Mouse (Mus musculus) gastrocnemius, postnatal 25 days (tissue): ENCODE data around the gene Bud13. TPM values are rescaled to one million over a fixed set of nuclear protein-coding genes. Genes with fewer than 3 reads are reported as not detected.
"Not testable (repeated sequence)": the region's sequence is repeated elsewhere in the genome, so short reads cannot be mapped to it uniquely, and the experiment has no call there.

Source experiments
- DNase-seq: peaks from one replicate; pipeline ENCODE4 v3.0.0; 2022
- total RNA-seq, 2 experiments: library from RNA; stranded (reverse); gene quantifications; 1 replicate in 1 of 2; 2 replicates in 1 of 2; pipeline ENCODE4 v1.2.3; 2021

Bud13 gene
- total RNA-seq, 2 experiments from 2014 or later, result 5.6 to 8.4 TPM

DNA sequence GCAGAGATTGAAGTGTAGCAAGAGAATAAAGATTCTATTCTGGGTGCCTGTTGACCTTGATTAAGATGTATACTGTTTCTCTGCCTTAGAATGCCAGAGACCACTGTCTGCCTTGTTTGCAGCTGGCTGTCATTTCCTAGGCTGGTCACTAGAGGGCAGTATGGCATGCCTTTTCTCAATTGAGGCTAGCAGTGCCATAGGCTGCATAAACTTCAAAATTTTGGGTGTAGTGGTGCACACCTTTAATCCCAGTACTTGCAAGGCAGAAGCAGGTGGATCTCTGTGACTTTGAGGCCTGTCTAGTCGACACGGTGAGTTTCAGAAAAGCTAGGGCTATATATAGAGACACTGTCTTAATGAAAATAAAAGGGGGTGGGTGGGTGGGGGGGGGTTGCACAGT is 19.3 kb downstream of the Bud13 start:
- no peak for DNase-seq

DNA sequence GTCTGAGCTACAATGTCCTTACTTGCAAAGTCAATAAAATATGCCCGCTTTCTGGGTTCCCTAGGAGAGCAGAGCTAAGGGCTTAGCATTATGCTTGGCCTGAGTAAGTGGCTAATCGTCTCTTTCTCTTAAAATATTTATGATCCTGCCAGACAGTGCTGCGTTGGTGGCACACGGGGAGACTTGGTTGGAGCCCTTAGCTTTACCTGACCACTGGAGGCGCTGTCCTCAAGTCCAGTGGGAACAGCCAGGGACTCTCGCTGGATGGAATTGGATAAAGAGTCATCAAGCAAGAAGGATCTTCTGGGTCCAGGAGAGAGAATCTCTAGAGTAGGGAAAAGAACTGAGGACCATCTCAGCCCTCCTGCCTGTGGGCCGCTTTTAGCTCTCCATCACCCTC is 26.3 kb downstream of the Bud13 start:
- DNase-seq, result no peak

DNA sequence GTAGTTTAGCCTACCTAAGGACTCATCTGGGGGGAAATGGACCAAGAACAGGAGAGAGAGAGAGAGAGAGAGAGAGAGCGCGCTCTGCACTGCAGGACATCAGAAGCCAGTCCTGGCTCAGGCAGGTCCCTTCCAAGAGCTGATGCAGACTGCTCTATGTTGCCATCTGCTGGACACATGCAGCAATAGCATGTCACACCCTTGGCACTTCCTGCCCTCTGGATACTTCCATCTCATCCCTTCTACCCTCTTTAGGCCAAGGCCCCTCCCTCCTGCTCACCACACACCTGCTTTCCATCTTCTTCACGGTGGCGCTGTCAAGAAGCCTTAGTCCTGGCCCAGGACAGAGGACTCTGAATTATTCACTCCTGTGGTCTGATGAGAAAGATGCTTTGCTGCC is 31.7 kb downstream of the Bud13 start:
- no peak for DNase-seq

DNA sequence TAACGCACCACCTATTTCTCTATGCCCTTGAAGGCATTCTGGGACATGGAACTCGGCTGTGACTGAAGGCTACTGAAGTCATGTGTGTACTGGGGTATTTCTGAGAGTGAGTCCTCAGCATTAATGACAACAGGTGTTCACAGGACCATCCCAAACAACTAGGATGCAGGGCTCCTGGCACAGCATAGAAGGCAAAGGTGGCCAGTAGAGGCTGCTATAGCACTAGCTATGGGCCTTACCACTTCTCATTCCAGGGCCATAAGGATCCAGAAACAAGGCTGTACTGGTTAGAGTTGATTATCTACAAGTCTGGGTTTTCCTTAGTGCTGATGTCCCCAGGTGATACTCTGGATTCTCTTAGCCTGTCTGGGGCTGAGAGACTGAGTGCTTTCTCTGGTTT is 32.1 kb downstream of the Bud13 start:
- no peak for DNase-seq

DNA sequence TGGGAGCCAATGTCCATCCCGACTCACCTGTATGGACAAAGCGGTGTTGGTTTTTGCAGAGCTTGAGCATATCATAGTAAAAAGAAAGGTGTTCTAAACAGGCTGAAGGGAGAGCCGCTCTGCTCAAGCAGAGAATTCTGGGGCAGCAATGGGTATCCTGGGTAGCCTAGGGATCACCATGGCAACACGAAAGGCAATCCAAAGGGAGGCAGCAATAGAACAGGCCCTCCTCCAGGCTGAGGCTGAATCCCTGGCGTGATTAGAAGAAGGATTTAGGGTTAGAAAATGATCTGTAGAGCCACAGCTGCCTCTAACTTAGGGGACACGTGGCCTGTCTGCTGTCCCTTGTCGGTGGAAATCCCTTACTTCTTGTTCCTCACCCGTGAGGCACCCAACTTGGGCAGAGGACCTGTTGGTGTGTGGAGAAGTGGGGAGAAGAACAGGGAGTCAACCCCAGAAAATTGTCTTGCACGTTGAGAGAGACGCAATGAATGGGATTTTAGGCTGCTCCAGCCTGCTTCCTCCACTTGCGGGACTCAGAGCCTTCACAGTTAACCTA is 33.1 kb downstream of the Bud13 start:
- no peak for DNase-seq

DNA sequence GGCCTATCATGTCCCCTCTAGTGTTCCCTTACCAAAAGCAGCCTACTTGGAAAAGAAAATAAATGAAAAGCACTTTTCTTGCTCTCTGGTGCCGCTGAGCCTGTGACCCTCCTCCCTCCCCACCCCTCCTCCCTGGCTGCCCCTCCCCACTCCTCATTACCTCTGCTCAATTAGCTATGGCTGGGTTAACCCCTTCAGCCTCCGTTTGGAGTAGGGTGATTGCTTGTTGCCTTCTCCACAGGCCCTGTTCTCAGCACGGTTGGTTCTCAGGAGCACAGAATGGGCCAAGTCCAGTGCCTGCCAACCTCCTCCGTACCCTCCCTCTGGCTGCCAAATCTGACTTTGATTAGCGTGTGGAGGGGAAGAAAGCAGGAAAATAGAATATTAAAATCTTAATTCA is 33.6 kb downstream of the Bud13 start:
- no peak for DNase-seq

DNA sequence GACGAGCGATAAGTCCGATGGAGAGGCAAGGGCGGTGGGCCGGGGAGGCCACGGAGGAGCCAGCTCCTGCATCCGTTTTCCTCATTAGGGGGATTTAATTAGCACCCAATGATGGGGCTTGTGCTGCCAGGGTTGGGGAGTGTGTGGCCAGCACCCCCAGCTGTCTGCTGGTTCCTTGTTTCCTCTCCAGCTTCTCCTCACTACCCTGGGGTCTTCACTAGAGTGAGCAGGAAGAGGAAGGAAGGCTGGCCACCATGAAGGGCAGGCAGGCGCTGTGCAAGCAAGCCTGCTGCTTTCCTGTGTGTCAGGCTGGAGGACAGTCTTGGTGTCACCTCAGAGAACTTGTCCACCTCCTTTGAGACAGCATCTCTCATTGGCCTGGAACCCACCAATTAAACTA is 34.1 kb downstream of the Bud13 start:
- no peak for DNase-seq

DNA sequence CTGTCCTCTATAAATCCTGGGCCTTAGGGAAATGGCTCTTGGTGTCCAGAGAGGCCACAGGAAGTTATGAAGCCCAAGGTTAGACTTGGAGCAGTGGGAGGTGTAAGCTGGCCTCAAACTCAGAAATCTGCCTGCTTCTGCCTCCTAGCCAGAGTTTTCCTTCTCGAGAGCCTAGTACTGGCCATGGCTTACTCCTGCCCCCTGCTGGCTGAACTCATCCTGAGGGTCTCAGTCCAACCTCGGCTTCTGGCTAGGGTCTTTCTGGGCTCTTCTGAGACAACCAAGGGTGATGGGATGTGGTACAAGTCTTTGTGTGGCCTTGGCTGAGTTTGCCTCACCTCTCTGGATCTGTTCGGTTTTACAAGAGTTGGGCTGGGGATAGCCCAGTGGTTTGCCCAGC is 35.1 kb downstream of the Bud13 start:
- DNase-seq, result no peak

DNA sequence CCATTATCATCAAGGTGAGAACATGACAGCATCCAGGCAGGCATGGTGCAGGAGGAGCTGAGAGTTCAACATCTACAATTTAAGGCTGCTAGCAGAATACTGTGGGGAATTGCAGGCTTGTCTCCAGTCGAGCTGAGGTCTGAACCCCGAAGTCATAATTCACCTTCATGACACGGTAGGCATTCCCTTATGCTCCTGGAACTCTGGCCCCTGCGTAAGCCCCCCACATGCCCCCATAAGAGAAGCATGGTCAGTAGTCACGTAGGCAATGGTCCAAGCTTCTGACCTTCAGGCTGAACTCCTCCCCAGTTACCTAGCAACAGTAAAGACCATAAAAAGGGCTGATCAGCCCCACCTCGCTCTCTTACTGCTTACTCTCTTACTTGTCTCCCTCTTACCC is 37.1 kb downstream of the Bud13 start, which contains the start of gene 4931429L15Rik:
Gene 4931429L15Rik, minus strand, starts transcription at position 101 of the 400 bp plus-strand sequence.
- DNase-seq, result not testable (repeated sequence)

DNA sequence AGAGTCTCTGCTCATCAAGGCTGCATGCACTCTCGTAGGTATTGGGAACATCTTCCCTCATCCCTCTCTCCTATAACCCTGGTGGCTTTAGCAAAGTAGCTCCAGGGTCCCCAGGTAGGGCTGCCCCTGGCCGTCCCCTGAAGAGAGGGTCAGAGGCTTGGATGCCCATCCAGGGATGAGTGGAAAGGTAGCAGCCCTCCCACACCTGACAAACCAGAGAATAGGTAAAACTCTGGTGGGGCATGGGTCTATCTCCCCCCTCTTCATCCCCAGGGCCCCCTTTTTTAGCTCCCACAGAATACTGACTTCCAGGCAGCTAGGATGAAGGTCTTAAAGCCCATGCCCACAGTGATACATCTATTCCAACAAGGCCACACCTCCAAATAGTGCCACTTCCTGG is 37.7 kb downstream of the Bud13 start:
- no peak for DNase-seq

DNA sequence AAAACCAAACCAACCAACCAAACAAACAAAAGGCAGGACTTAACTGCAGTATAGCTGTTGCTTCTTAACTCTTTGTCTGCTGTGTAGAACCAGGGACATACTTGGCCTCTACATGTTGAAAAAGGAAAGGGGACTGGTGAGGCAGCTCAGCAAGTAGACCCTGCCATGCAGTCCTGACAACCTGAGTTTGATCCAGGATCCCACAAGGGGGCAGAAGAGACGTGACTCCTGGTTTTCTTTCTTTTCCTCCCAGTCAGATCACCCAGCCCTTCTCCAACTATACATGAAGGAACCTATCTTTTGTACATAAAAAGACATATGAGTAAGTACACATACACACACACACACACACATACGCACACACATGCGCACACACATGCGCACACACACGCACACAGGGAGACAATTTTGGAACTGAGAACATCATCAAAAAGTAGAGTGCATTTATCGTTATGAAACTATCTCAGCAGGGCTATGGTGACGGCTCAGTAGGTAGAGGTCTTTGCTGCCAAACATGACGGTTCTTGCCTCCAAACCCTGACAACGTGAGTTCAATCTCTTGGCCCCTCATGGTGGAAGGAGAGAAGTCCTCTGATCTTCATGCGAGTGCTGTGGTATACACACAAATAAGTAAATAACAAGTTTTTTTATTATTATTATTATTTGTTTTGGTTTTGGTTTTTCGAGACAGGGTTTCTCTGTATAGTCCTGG is 44.0 kb downstream of the Bud13 start:
- no peak for DNase-seq

DNA sequence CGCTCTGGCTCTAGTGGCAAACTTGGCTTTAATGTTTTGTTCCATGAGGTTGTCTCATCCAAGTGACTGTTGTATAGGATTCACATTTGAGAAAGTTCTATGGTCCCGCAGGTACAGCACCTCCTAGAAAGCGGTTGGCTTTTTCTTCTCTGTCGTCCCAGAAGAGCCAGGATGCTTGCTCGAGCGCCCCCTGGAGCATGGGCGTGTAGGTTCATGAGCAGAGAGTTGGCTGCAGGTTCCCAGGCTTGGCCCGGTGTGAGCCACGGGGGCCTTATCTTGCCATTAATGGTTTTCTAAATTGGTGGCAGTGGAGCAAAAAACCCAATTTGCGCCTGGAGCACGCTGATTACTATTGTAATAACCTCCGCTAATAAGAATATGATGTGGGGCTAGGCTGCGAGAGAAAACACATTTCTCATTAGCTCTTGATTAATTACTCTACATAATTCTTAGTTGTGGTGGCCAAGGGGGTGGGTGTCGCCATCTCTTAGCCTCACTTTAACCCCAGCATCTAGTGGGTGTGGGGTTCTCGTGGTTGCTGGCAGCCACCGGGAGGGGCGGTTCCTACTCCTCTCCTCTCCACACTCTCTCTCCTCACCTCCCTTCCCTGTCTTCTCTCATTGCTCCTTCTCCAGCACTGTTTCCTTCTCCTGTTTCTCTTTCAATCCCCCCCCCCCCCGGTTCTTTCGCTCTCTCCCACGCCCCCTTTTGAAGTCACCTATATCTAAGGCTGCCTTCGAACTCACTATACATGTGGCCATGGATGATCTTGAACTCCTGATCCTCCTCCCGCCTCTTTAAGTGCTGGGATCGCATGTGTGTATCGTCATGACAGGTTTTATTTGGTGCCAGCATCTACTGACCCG is 45.1 kb downstream of the Bud13 start:
- DNase-seq, result no peak

DNA sequence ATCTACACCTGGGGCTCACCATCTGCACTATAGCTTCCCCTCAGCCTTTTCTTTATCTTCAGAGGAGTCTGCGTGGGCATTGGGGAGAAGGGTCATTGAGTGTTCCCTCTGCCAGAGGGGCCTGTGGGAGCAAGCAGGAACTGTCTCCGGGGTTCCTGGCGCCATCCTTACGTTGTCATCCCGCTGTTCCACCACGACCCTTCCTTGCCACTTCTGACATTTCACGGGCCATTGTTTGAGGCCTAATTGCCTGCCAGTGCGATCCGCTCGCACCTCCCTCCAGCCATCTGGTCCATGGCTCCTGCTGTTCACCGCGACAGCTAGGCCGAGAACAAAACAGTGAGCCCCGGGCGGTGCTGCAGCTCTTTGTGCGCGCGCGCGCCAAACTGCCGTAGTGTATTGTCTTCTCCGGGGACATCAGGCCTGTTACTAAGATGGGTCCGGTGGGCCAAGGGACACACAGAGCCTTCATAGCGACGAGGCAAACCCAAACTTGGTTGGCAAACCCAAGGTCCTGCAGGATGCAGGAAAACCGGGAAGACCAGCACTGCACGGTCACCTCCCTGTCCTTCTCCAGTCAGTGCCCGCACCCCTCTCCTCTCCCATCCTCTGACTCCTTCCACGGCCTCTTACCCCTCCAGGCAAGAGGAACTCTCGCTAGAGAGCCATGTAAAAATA is 45.9 kb downstream of the Bud13 start:
- no peak for DNase-seq

DNA sequence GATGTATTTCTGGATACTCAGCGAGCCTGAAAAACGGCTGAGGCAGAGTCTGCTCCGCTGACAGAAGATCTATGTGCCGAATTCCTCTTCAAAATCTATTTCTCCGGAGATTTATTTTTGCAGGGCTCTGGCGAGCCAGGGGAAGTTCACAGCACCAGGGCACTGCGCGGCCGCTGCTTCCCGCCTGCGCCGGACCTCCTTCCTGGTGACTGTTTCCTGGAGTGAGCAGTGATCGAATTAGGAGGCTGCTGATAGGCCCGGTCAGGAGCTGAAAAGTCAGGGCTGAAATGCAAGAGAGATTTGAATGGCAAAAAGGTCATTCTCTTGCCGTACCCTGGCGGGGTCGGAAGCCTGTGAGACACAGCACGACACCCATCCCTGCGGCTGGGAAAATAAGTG is 46.4 kb downstream of the Bud13 start:
- no peak for DNase-seq

DNA sequence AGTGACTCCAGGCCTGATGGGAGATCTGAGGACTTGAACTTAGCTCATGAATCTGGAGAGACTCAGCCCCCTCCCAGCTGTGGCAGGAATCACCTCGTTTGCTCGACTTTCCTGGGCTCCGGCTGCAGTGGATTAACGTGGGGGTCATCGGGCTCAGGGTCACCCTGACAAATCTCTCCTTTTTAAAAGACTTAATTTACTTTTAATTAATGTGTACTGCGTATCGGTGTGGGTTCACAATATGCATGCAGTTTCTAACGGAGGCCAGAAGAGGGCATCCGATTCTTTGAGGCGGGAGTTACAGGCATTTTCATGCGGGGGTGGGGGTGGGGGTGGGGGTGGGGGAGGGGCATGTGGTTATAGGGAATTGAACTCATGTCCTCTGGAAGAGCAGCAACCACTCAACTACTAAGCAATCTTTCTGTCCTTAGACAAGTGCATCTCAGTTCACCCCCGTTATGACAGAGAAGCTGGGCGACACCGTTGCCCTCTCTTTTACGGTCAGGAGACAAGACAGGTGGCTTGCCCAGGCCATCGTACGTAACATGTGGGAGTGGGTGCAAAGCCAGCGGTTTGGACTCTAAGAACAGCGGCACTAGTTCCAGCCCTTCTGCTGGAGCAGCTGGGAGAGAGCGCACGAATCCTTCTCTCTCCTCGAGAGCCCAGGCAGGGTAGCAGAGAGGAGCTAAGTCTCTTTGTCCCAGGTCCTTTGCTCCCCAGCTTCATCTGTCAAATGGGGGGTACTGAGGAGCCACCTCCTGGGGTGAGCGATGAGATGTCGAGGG is 47.2 kb downstream of the Bud13 start:
- no peak for DNase-seq

DNA sequence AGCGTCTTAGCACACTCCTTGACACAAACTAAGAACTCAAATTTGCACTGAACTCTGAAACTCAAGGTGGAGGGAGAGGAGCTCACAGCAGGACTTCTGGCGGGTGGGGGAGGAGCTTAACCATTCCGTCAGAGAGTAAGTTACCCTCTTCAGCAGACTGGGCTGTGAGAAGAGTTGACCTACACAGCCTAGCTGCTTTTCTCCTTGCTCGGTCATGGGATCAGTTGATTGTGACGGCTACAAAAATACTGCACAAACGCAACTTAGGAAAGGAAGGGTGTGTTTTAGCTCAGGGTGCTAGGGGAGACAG is 47.7 kb downstream of the Bud13 start:
- no peak for DNase-seq

DNA sequence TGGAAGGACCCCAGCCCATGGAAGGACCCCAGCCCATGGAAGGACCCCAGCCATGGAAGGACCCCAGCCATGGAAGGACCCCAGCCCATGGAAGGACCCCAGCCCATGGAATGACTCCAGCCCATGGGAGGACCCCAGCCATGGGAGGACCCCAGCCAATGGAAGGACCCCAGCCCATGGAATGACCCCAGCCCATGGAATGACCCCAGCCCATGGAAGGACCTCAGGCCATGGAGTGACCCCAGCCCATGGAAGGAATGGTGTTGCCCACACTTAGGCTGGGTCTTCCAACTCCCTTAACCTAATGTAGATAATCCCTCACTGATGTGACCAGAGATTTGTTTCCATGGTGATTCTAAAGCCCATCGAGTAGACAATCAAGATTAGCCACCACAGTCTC is 48.5 kb downstream of the Bud13 start:
- DNase-seq, result no peak

DNA sequence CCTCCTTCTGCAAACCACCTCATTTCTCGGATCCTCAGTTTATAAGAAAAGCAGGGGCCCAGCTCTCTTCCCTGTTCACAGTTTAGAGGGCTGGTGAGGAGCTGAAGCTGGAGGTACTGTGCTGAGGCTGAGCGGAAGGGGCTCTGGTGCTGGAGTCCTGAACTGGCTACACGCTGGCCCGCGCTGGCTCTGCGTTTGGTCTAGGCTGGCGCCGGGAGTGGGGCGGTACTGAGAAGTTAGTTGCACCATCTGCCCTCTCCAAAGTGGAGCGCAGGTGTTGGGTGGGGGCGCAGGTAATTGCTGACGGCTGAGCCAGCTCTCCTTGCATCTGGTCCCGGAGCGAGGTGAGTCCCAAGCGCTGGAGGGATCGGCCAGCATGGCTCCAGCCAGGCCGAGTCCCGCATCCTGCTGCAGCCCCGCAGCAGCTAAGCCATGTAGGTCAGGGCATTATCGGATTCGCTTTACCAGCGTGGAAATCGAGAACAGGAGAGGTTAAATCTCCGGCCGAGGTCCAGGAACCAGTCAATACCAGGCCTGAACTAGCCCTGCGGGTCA is 51.7 kb downstream of the Bud13 start:
- no peak for DNase-seq

DNA sequence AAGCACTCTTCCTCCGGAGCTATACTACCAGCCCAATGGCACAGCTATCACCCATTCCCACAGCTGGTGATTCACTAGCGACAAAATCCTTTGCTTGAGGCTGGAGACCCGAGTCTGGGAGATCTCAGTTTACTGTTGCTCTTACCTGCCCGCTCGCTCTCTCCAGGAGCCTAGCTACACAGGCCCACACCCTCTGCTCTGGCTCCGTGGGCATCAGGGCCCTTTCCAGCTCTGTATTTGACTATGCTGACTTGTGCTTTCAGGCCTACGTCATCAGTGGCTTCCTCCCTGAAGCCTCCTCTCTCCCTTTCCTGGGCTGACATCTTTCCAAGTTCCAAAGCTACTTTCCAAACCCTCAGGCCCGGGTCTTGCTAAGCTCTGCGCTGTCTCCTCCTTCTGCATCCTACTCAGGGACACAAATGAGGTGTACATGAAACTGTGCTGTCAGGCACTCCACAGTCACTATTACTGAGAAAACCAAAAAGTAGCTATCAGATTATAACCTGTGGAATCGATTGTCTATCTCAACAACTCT is 52.7 kb downstream of the Bud13 start:
- no peak for DNase-seq

DNA sequence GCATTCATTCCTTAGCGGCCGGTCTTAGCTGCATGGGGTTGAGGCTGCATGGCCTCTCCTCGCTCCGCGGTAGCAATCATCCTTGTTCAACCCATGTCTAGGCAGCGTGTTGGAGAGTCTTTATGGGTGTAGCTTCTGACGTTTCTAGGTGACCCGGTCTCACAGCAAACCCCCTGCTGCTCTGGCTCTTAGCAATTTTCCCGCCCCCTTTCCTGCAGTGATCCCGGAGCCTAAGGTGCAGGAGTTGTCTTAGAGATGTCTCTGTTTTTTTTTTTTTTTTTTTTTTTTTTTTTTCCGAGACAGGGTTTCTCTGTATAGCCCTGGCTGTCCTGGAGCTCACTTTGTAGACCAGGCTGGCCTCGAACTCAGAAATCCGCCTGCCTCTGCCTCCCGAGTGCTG is 53.5 kb downstream of the Bud13 start:
- DNase-seq, result not testable (repeated sequence)

DNA sequence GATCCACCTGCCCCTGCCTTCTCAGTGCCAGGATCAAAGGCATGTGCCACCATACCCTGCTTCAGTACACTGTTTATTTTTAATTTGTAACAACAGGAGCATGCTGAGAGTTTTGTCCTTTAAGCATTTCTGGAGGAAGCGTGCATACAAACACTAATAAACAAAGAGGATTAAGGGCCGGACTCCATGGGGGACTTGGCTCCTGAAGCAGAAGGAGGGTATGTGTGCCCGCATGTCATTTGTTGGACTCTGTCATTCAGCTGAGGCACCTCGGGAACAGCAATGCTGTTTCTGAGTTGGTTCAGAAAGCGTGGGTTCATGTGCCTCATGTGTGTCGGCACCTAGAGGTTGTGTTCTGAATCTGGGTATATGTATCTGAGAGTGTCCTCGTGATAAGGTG is 54.5 kb downstream of the Bud13 start:
- no peak for DNase-seq
